Mouse (Mus musculus) colon, adult 2 months (tissue): Measurements from ENCODE around the gene Ap2a1. TPM values are rescaled to one million over a fixed set of nuclear protein-coding genes. Genes with fewer than 3 reads are reported as not detected.

Experiments
- polyA plus RNA-seq: library from polyadenylated mRNA; depleted of rRNA; stranded (reverse); fragments of >200 nt; gene quantifications from 2 replicates; pipeline ENCODE4 v1.2.3, GENCODE M21; 2012; rRNA removed

The Ap2a1 gene
- polyA plus RNA-seq: 94.2 and 104 TPM in 2 replicates

DNA sequence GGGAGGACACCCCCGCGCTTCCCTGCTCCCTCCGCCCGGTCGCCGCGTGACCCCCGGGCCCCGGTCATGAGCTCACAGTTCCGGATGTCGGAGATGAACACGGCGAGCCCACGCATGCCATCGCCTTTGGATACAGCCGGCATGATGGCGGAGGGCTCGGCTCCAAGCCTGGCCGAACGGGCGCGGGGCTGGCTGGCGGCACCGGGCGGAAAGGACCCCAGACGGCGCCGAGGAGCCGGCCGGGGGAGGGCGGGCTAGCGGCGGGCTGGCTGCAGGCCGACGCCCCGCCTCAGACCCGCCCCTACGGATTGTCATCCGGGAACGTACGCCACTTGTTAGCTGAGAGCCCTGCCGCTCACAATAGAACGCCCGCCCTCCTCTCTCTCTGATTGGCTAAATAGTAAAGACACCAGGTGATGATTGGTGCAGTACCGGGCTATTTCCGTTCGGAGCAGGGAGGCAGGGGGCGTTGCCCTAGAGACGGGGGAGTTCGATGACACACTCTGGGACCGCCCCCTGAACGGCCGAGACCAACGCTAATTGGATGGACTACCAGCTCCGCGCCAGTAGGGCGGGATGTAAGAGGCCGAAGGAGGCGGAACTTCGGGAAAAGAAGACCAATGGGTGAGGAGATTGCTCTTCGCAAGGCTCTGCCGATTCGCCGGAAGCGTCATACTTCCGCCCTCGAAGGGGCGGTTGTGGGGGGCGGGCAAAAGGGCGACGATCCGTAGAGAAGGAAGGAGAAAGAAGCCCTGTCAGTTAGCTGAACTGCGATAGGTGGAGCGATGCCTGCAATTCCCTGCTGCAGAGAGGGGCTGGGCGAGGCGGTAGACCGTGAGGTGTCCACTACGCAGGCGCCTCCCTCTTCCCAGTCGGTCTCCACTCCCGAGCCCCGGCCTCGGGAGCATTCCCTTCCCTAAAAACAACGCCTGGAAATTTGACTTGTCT, at the start of gene Ap2a1:
Gene Ap2a1 (minus strand): TSS at position 293 of the 948 bp plus-strand sequence.

DNA sequence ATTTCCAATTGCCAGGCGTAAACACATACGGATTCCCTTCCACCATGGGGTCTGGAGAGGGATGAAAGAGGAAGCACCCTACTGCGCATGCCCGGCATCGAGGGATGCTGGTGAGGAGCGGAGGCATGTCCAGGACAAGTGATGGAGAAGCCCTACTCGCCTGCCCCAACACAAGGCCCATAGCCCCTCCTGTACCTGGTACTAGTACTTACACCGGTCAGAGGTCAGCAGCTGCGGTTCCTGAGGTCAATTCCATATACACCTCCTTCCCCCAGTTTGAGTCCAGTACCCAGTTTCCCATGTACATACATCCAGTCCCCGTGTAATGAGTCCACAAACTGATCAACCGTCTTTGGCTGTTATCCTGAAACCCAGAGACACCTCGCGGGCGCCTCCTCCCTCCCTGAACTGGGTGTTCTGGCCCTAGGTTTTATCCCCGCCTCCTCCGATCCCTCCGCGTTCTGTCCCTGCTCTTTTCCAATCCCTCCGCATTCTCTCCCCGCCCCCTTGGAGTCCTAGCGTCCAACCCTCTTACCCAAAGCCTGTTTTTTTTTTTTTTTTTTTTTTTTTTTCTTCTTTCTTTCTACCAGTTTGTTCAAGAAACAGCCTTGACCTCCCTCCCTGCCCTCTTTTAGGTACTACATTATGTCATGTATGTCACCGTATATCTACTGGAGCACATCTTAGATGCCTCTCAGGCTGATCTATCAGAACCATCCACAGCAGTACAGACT, 45.3 kb upstream of the Ap2a1 start, which contains the start of gene Cpt1c:
Gene Cpt1c (minus strand): TSS at position 469 of the 734 bp plus-strand sequence.

GRCm38 (mm10) chr7:44942904-44943303, 13.6 kb upstream of the Ap2a1 start, which contains the start of gene Tsks:
Tsks (plus strand) TSS chr7:44943204.

DNA sequence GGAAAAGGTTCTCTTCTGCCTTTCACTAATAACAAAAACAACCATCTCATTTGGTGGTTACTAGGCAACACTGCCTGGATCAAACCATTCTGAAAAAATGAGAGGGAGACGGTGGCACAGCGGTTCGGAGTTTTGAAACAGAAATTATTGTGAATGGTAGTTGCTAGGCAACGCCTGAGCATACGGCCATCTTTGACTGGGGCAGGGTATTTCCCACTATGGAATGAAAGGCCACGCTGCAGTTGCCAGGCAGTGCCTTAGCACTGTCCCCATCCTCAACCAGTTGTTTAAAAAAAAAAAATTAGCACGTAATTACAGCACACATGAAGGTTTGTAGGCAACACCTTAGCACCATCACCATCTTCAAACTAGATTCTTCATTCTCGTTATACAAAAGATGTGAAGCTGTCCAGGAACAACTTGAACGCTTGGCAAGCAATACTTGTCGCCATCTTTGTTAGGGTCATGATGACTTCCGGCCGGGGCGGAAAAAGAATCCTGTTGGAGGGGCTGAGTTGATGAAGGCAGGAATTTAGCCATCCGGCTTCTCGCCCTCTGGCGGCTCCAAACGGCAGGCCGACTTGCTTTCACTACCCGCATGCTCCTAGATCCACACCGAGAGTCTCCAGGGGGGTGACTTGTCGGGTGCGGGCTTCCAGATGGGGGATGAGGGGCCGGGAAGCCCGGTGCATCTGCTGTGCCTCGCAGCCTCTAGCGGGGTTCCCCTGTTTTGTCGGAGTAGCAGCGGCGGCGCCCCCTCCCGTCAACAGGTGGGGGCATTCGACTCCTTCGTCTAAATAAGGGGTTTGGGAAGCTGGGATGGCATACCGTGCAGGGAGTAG, 33.5 kb downstream of the Ap2a1 start, which contains the start of gene Fuz:
Gene Fuz (plus strand): TSS at position 487 of the 842 bp plus-strand sequence.

GRCm38 (mm10) chr7:44892276-44892921, 36.9 kb downstream of the Ap2a1 start, which contains the start of gene Med25:
Med25 (minus strand) TSS chr7:44892712.

DNA sequence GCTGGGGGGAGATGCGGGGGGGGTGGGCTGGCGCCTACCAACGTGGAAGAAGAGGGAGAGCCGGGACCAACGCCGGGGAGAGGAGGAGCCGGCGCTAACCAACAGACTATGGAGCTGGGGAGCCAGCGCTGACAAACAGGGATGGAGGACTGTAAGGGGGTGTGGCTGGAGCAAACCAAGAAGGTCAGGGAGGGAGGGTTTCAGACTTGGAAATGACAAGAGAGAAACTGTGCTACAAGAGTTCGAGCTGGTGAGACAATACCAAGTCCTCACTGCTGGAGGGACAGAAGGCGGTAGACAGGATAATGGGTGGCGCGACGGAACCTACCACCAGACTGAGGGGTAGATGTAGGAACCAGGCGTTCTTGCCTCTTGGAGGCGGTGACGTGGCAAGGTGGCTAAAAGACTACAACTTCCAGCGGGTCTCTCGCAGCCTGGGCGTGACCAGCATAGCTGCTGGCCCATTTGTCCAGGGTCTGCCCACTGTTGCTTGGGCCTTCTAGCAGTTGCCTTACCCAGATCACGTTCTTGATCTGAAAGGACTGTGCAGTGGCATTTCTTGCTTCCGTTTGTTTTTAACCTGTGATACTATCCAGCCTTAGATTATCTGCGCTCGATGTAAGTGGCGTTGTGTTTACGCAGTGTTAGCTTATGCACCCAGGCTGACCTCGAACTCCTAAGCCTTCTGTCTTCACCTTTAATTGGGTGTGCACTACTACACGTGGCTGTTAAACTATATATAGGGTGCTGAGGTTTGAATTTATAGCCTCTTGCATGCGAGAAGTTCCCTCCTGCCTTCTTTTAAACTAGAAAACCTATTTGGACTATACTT, 59.4 kb downstream of the Ap2a1 start, which contains the start of gene Ptov1:
Gene Ptov1 (minus strand): TSS at position 92 of the 832 bp plus-strand sequence.

GRCm38 (mm10) chr7:44857042-44857552, 72.2 kb downstream of the Ap2a1 start, which contains the start of gene Pnkp:
Pnkp (plus strand) TSS chr7:44857139.

Other genes with a start within 250 kb of the Ap2a1 start
- gene Izumo2, start 220.8 kb downstream of the Ap2a1 start, polyA plus RNA-seq: not detected in 2 replicates
- gene Vrk3, start 181.1 kb downstream of the Ap2a1 start, polyA plus RNA-seq: 44.8 and 45.6 TPM in 2 replicates
- 0.19 and 0.26 TPM in 2 replicates for gene Zfp473, start 178.4 kb downstream of the Ap2a1 start, polyA plus RNA-seq
- 61.5 and 65.7 TPM in 2 replicates for gene Nup62, start 113.4 kb downstream of the Ap2a1 start, polyA plus RNA-seq
- 7.8 and 10.3 TPM in 2 replicates for gene Il4i1, start 113.1 kb downstream of the Ap2a1 start, polyA plus RNA-seq
- gene Atf5, start 112.8 kb downstream of the Ap2a1 start, polyA plus RNA-seq: 85.4 and 120 TPM in 2 replicates
- 188 and 210 TPM in 2 replicates for gene Akt1s1, start 80.5 kb downstream of the Ap2a1 start, polyA plus RNA-seq
- 71.5 and 99.3 TPM in 2 replicates for gene Tbc1d17, start 80.4 kb downstream of the Ap2a1 start, polyA plus RNA-seq
- gene Pnkp, start 72.4 kb downstream of the Ap2a1 start, polyA plus RNA-seq: 53.4 and 64.9 TPM in 2 replicates
- gene Ptov1, start 59.7 kb downstream of the Ap2a1 start, polyA plus RNA-seq: 241 and 272 TPM in 2 replicates
- 304 and 344 TPM in 2 replicates for gene Med25, start 36.8 kb downstream of the Ap2a1 start, polyA plus RNA-seq
- gene Fuz, start 33.4 kb downstream of the Ap2a1 start, polyA plus RNA-seq: 59.1 and 65.3 TPM in 2 replicates
- gene Tsks, start 13.7 kb upstream of the Ap2a1 start, polyA plus RNA-seq: not detected in 2 replicates
- 14.6 and 20.4 TPM in 2 replicates for gene Cpt1c, start 45.4 kb upstream of the Ap2a1 start, polyA plus RNA-seq
- gene Prmt1, start 57.1 kb upstream of the Ap2a1 start, polyA plus RNA-seq: 75.9 and 81.7 TPM in 2 replicates
- 114 and 134 TPM in 2 replicates for gene Irf3, start 68.2 kb upstream of the Ap2a1 start, polyA plus RNA-seq
- 32.2 and 35.0 TPM in 2 replicates for gene Bcl2l12, start 69.2 kb upstream of the Ap2a1 start, polyA plus RNA-seq
- 82.6 and 102 TPM in 2 replicates for gene Scaf1, start 86.9 kb upstream of the Ap2a1 start, polyA plus RNA-seq
- 123 and 160 TPM in 2 replicates for gene Rras, start 88.5 kb upstream of the Ap2a1 start, polyA plus RNA-seq
- 7.7 and 10.0 TPM in 2 replicates for gene Prr12, start 123.4 kb upstream of the Ap2a1 start, polyA plus RNA-seq
- 98.1 and 100 TPM in 2 replicates for gene Nosip, start 132.9 kb upstream of the Ap2a1 start, polyA plus RNA-seq
- 140 and 174 TPM in 2 replicates for gene Prrg2, start 133.2 kb upstream of the Ap2a1 start, polyA plus RNA-seq
- 118 and 163 TPM in 2 replicates for gene Rcn3, start 162.7 kb upstream of the Ap2a1 start, polyA plus RNA-seq
- gene Fcgrt, start 174.4 kb upstream of the Ap2a1 start, polyA plus RNA-seq: 83.0 and 96.0 TPM in 2 replicates
- gene Rps11, start 194.9 kb upstream of the Ap2a1 start, polyA plus RNA-seq: 149 and 231 TPM in 2 replicates
- 1,458 and 1,702 TPM in 2 replicates for gene Rpl13a, start 199.3 kb upstream of the Ap2a1 start, polyA plus RNA-seq
- 0.47 and 0.50 TPM in 2 replicates for gene Gm45713, start 206.7 kb upstream of the Ap2a1 start, polyA plus RNA-seq
- gene Flt3l, start 206.9 kb upstream of the Ap2a1 start, polyA plus RNA-seq: 43.2 and 54.5 TPM in 2 replicates
- 54.6 and 63.2 TPM in 2 replicates for gene Pih1d1, start 224.8 kb upstream of the Ap2a1 start, polyA plus RNA-seq
- gene Aldh16a1, start 225.1 kb upstream of the Ap2a1 start, polyA plus RNA-seq: 107 and 124 TPM in 2 replicates
- gene Slc17a7, start 234.5 kb upstream of the Ap2a1 start, polyA plus RNA-seq: 0.09 and 0.20 TPM in 2 replicates